Mouse (Mus musculus): ENCODE data around the gene Dgkg.

GRCm38 (mm10) chr16:22656533-22657444, at the start of gene Dgkg:
- no peak for TF ChIP-seq CTCF (IDR thresholded peaks at IDR 0.05; ENCODE audit: low read depth, low read length)
- no peak for TF ChIP-seq TAL1 (conservative IDR thresholded peaks at IDR 0.05; ENCODE audit: low read depth, low read length)
- no peak for TF ChIP-seq GATA1 (IDR thresholded peaks at IDR 0.05; ENCODE audit: borderline replicate concordance, low read length)

All from G1E (cell line).